Mouse (Mus musculus): ENCODE data around the gene Mrfap1. TPM values are rescaled to one million over a fixed set of nuclear protein-coding genes. Genes with fewer than 3 reads are reported as not detected.

The Mrfap1 gene
- polyA plus RNA-seq, 1 experiment from 2014 or later = 396 TPM

- no peak for ATAC-seq (ENCODE audit: low FRiP score, low TSS enrichment)
- no peaks in the 10 kb centered on the region for H3K36me3 ChIP-seq (ENCODE audit: insufficient read depth, low read length)
- WGBS = 77% methylated on average over 3 of the region's 3 CpGs
- no peak overlapping the region for H3K4me2 ChIP-seq (replicated peaks; ENCODE audit: low read depth, low read length)
- H3K27me3 ChIP-seq (ENCODE audit: insufficient read depth, low read length) = no peaks in the 10 kb centered on the region
- H3K4me1 ChIP-seq (ENCODE audit: insufficient read depth, low read length) = no peaks in the 10 kb centered on the region
- H3K9me3 ChIP-seq (ENCODE audit: low read length) = no peaks in the 10 kb centered on the region
- H3K4me3 ChIP-seq (ENCODE audit: low read length) = no peak overlapping the region
- H3K27ac ChIP-seq (ENCODE audit: low read length) = no peak overlapping the region
- no peak overlapping the region for H3K9ac ChIP-seq (replicated peaks; ENCODE audit: low read length)
Observed at GRCm38 (mm10) chr5:36769603-36770002, 27.0 kb downstream of the Mrfap1 start.

GRCm38 (mm10) chr5:36766958-36767703, 29.4 kb downstream of the Mrfap1 start:
- no peaks in the 10 kb centered on the region for H3K27me3 ChIP-seq (ENCODE audit: insufficient read depth, low read length)
- no peaks in the 10 kb centered on the region for H3K9me3 ChIP-seq (ENCODE audit: low read length)
- H3K4me3 ChIP-seq (ENCODE audit: low read length) = no peak overlapping the region
- no peak overlapping the region for H3K27ac ChIP-seq (ENCODE audit: low read length)
- H3K9ac ChIP-seq (replicated peaks; ENCODE audit: low read length) = no peak overlapping the region
- H3K36me3 ChIP-seq (ENCODE audit: insufficient read depth, low read length) = no peaks in the 10 kb centered on the region
- ATAC-seq (ENCODE audit: low FRiP score, low TSS enrichment) = peak; percentile 59; the same call in 1 of the 2 replicates
- peaks cover 5% of the 10 kb centered on the region; the same call in 1 of the 2 replicates for H3K4me1 ChIP-seq (ENCODE audit: insufficient read depth, low read length)
- no peak overlapping the region for H3K4me2 ChIP-seq (replicated peaks; ENCODE audit: low read depth, low read length)
- 35% methylated on average over 10 of the region's 10 CpGs for WGBS

GRCm38 (mm10) chr5:36759848-36760247, 36.7 kb downstream of the Mrfap1 start:
- 27% methylated on average over 4 of the region's 4 CpGs for WGBS
- H3K4me1 ChIP-seq (ENCODE audit: insufficient read depth, low read length) = peaks cover 7% of the 10 kb centered on the region; the same call in 1 of the 2 replicates
- H3K4me2 ChIP-seq (replicated peaks; ENCODE audit: low read depth, low read length) = no peak overlapping the region
- H3K9ac ChIP-seq (replicated peaks; ENCODE audit: low read length) = no peak overlapping the region
- H3K36me3 ChIP-seq (ENCODE audit: insufficient read depth, low read length) = no peaks in the 10 kb centered on the region
- no peak overlapping the region for H3K4me3 ChIP-seq (ENCODE audit: low read length)
- H3K27ac ChIP-seq (ENCODE audit: low read length) = no peak overlapping the region
- no peaks in the 10 kb centered on the region for H3K9me3 ChIP-seq (ENCODE audit: low read length)
- 0 out of 2 replicates have a peak, but pooled peaks have one; percentile 55 for ATAC-seq (ENCODE audit: low FRiP score, low TSS enrichment)
- no peaks in the 10 kb centered on the region for H3K27me3 ChIP-seq (ENCODE audit: insufficient read depth, low read length)

GRCm38 (mm10) chr5:36757033-36757432, 39.5 kb downstream of the Mrfap1 start:
- H3K9me3 ChIP-seq (ENCODE audit: low read length) = no peaks in the 10 kb centered on the region
- no peaks in the 10 kb centered on the region for H3K36me3 ChIP-seq (ENCODE audit: insufficient read depth, low read length)
- 0 out of 2 replicates have a peak, but pooled peaks cover 3% of the 10 kb centered on the region for H3K4me1 ChIP-seq (ENCODE audit: insufficient read depth, low read length)
- H3K4me2 ChIP-seq (replicated peaks; ENCODE audit: low read depth, low read length) = no peak overlapping the region
- WGBS = 69% methylated on average over 5 of the region's 5 CpGs
- no peak overlapping the region for H3K4me3 ChIP-seq (ENCODE audit: low read length)
- H3K27me3 ChIP-seq (ENCODE audit: insufficient read depth, low read length) = no peaks in the 10 kb centered on the region
- no peak overlapping the region for H3K9ac ChIP-seq (replicated peaks; ENCODE audit: low read length)
- H3K27ac ChIP-seq (ENCODE audit: low read length) = no peak overlapping the region
- ATAC-seq (ENCODE audit: low FRiP score, low TSS enrichment) = no peak

GRCm38 (mm10) chr5:36750119-36751078, 46.2 kb downstream of the Mrfap1 start:
- Histone ChIP-seq H3K4me1 (ENCODE audit: insufficient read depth, low read length) (peaks cover 12% of the 10 kb centered on the region), H3K36me3 (ENCODE audit: insufficient read depth, low read length) (no peaks in the 10 kb centered on the region), H3K4me3 (ENCODE audit: low read length) (no peak overlapping the region), H3K9ac (replicated peaks; ENCODE audit: low read length) (no peak overlapping the region), H3K4me2 (replicated peaks; ENCODE audit: low read depth, low read length) (no peak overlapping the region), H3K9me3 (ENCODE audit: low read length) (no peaks in the 10 kb centered on the region), H3K27me3 (ENCODE audit: insufficient read depth, low read length) (no peaks in the 10 kb centered on the region), H3K27ac (ENCODE audit: low read length) (no peak overlapping the region)
- WGBS = 72% methylated on average over 9 of the region's 9 CpGs
- no peak for ATAC-seq (ENCODE audit: low FRiP score, low TSS enrichment)

GRCm38 (mm10) chr5:36748536-36749061, 48.0 kb downstream of the Mrfap1 start, which contains the start of gene Bloc1s4:
TSS of gene Bloc1s4 (minus strand) at chr5:36748650.
- Histone ChIP-seq H3K4me1 (ENCODE audit: insufficient read depth, low read length) (peaks cover 12% of the 10 kb centered on the region), H3K9ac (replicated peaks; ENCODE audit: low read length) (peak within 1 kb of the TSS; percentile 90), H3K4me3 (ENCODE audit: low read length) (peak within 1 kb of the TSS; percentile 98), H3K27ac (ENCODE audit: low read length) (no peak within 1 kb of the TSS), H3K4me2 (replicated peaks; ENCODE audit: low read depth, low read length) (peak within 1 kb of the TSS; percentile 96), H3K27me3 (ENCODE audit: insufficient read depth, low read length) (no peaks in the 10 kb centered on the region), H3K36me3 (ENCODE audit: insufficient read depth, low read length) (no peaks in the 10 kb centered on the region), H3K9me3 (ENCODE audit: low read length) (no peaks in the 10 kb centered on the region)
- WGBS = 5% methylated on average over 31 of the region's 31 CpGs
- peak; percentile 94 for ATAC-seq (ENCODE audit: low FRiP score, low TSS enrichment)

GRCm38 (mm10) chr5:36747794-36748535, 48.6 kb downstream of the Mrfap1 start:
- Histone ChIP-seq H3K9me3 (ENCODE audit: low read length) (no peaks in the 10 kb centered on the region), H3K4me3 (ENCODE audit: low read length) (peak overlapping the region; percentile 98), H3K4me2 (replicated peaks; ENCODE audit: low read depth, low read length) (peak overlapping the region; percentile 96), H3K36me3 (ENCODE audit: insufficient read depth, low read length) (no peaks in the 10 kb centered on the region), H3K27me3 (ENCODE audit: insufficient read depth, low read length) (no peaks in the 10 kb centered on the region), H3K9ac (replicated peaks; ENCODE audit: low read length) (peak overlapping the region; percentile 90), H3K27ac (ENCODE audit: low read length) (no peak overlapping the region), H3K4me1 (ENCODE audit: insufficient read depth, low read length) (peaks cover 12% of the 10 kb centered on the region)
- ATAC-seq (ENCODE audit: low FRiP score, low TSS enrichment) = peak; percentile 84
- 2% methylated on average over 76 of the region's 76 CpGs for WGBS

- 83% methylated on average over 7 of the region's 7 CpGs for WGBS
- Histone ChIP-seq H3K27me3 (ENCODE audit: insufficient read depth, low read length) (no peaks in the 10 kb centered on the region), H3K4me3 (ENCODE audit: low read length) (peak overlapping the region; percentile 98; the same call in 1 of the 2 replicates), H3K9ac (replicated peaks; ENCODE audit: low read length) (no peak overlapping the region; the same call in 1 of the 2 replicates), H3K27ac (ENCODE audit: low read length) (no peak overlapping the region), H3K4me2 (replicated peaks; ENCODE audit: low read depth, low read length) (peak overlapping the region; percentile 96), H3K4me1 (ENCODE audit: insufficient read depth, low read length) (peaks cover 12% of the 10 kb centered on the region), H3K9me3 (ENCODE audit: low read length) (no peaks in the 10 kb centered on the region), H3K36me3 (ENCODE audit: insufficient read depth, low read length) (no peaks in the 10 kb centered on the region)
- ATAC-seq (ENCODE audit: low FRiP score, low TSS enrichment) = no peak
Observed at GRCm38 (mm10) chr5:36747071-36747470, 49.5 kb downstream of the Mrfap1 start.

Data from kidney, embryonic 16.5 days (tissue).